27 mouse cellular contexts compared by ENCODE assay signal in the genomic region with DNA sequence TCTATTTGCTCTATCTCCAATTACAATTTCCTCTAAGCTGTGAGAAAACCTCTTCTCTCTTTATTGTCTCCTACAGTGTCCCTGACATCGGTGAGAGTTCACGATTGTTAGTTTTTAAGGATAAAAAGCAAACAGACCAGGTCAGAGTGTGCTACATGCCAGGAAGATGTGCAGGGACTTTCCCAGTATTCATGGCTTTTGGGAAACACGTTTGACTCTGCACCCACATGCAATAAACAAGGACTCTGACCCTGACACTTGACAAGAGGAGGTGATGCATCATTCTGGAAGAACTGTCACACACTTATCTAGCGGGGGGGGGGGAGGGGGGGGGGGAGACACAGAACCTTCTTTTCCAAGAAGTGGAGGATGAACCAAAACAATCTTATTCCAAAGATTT. TPM values are rescaled to one million over a fixed set of nuclear protein-coding genes. Genes with fewer than 3 reads are reported as not detected.
"Had no signal": no experiment of that assay in that cellular context is flagged by ENCODE, and none has a peak within 500 bp of the region (broad histone marks: within the 10 kb centered on the region; RNA-seq: fewer than 3 reads in every experiment).

No protein-coding gene starts in this region.

- DNase-seq: kidney, adult 2 months; kidney, postnatal 25 days; layer of hippocampus, adult 9-11 months; left cerebral cortex, postnatal 4 days; liver, embryonic 13.5 days; lung, adult 18-20 months; lung, postnatal 10 days; lung, postnatal 36 days; retina, postnatal 1 day; right cerebral cortex, postnatal 25 days; spleen, adult 18-20 months; thymus, postnatal 25 days had no signal

- H3K4me1 ChIP-seq: limb, embryonic 12.5 days; liver, embryonic 13.5 days; stomach, embryonic 15.5 days had no signal

- H3K4me3 ChIP-seq: layer of hippocampus, adult 2 months; left cerebral cortex, adult 2 months; limb, embryonic 12.5 days; limb, embryonic 15.5 days; liver, embryonic 13.5 days; lung, embryonic 15.5 days; megakaryocyte, embryonic 14.5 days; midbrain, embryonic 10.5 days; midbrain, embryonic 13.5 days; myocyte; neural tube, embryonic 13.5 days; stomach, embryonic 15.5 days had no signal

- ATAC-seq: midbrain, embryonic 13.5 days; midbrain, embryonic 16.5 days had no signal

- H3K27ac ChIP-seq: kidney, postnatal 0 days; layer of hippocampus, adult 2 months; left cerebral cortex, adult 2 months; limb, embryonic 12.5 days; limb, embryonic 15.5 days; liver, embryonic 13.5 days; lung, embryonic 15.5 days; midbrain, embryonic 10.5 days; midbrain, embryonic 13.5 days; neural tube, embryonic 13.5 days; stomach, embryonic 15.5 days had no signal

- H3K9ac ChIP-seq: limb, embryonic 12.5 days; limb, embryonic 15.5 days; liver, embryonic 13.5 days; lung, embryonic 15.5 days; midbrain, embryonic 13.5 days; neural tube, embryonic 13.5 days; stomach, embryonic 15.5 days had no signal

- H3K36me3 ChIP-seq: limb, embryonic 12.5 days; limb, embryonic 15.5 days; liver, embryonic 13.5 days; lung, embryonic 15.5 days; midbrain, embryonic 10.5 days; midbrain, embryonic 13.5 days; neural tube, embryonic 13.5 days; stomach, embryonic 15.5 days had no signal

- H3K9me3 ChIP-seq: limb, embryonic 12.5 days; limb, embryonic 15.5 days; liver, embryonic 13.5 days; lung, embryonic 15.5 days; megakaryocyte, embryonic 14.5 days; midbrain, embryonic 10.5 days; midbrain, embryonic 13.5 days; neural tube, embryonic 13.5 days; stomach, embryonic 15.5 days had no signal

- H3K27me3 ChIP-seq: neural tube, embryonic 13.5 days had no signal

- H3K4me2 ChIP-seq: limb, embryonic 12.5 days; limb, embryonic 15.5 days; liver, embryonic 13.5 days; lung, embryonic 15.5 days; midbrain, embryonic 13.5 days; neural tube, embryonic 13.5 days; stomach, embryonic 15.5 days had no signal

RNA-seq across cellular contexts. Expression of gene Rgs4, which starts 5.0 kb away (rescaled TPM):
- total RNA-seq: monocyte, adult 5-6 weeks; neutrophil, adult 5-6 weeks had no signal
